Mouse (Mus musculus) thymus, adult 2 months (tissue): ENCODE results near the gene H2al1o. TPM values are rescaled to one million over a fixed set of nuclear protein-coding genes. Genes with fewer than 3 reads are reported as not detected.
"Not testable (repeated sequence)": the region's sequence is repeated elsewhere in the genome, so short reads cannot be mapped to it uniquely, and the experiment has no call there.

Experiments used
- DNase-seq: peaks from one replicate; pipeline ENCODE4 v3.0.0; 2021
- H3K27ac ChIP-seq: fragments of 200-500 bp; 2 replicates; pipeline ENCODE4 v1.5.1; 2012; ENCODE audit warnings: low read length, control low read depth; ENCODE audit not compliant: control insufficient read depth, insufficient read depth
- H3K27me3 ChIP-seq: fragments of 200-500 bp; 2 replicates; pipeline ENCODE4 v1.6.1; 2012; ENCODE audit warnings: mild to moderate bottlenecking, low read length, moderate library complexity, mixed read lengths; ENCODE audit not compliant: control insufficient read depth, insufficient read depth
- H3K36me3 ChIP-seq: fragments of 200-500 bp; 2 replicates; pipeline ENCODE4 v1.6.1; 2012; ENCODE audit warnings: mild to moderate bottlenecking, low read length, moderate library complexity; ENCODE audit not compliant: control insufficient read depth, insufficient read depth
- H3K4me1 ChIP-seq: fragments of 200-500 bp; replicated peaks from 2 replicates; pipeline ENCODE4 v1.6.1; 2012; ENCODE audit warnings: low read length; ENCODE audit not compliant: control insufficient read depth, insufficient read depth
- H3K4me3 ChIP-seq: fragments of 200-500 bp; 2 replicates; pipeline ENCODE4 v1.5.1; 2012; ENCODE audit warnings: mild to moderate bottlenecking, low read length, control low read depth, moderate library complexity; ENCODE audit not compliant: control insufficient read depth, insufficient read depth
- CTCF ChIP-seq: fragments of 200-500 bp; IDR thresholded peaks from 2 replicates; pipeline ENCODE4 v1.5.1; 2012; ENCODE audit warnings: mild to moderate bottlenecking, control low read depth, low read length, moderate library complexity, borderline replicate concordance; ENCODE audit not compliant: control insufficient read depth, poor library complexity, insufficient read depth; ENCODE audit errors: extremely low read depth
- POLR2A ChIP-seq: fragments of 200-500 bp; IDR thresholded peaks from 2 replicates; pipeline ENCODE4 v1.6.1; 2012; ENCODE audit warnings: mild to moderate bottlenecking, low read length, control low read depth, moderate library complexity; ENCODE audit not compliant: control insufficient read depth, poor library complexity, insufficient read depth; ENCODE audit errors: extremely low read depth
- WGBS: fragments of 180-500 bp; shearing (Covaris S2); methylation state at CpG from one replicate; pipeline ENCODE4 v1.1.7; 2018; 5-methylcytosine and 5-hydroxymethylcytosine counted together
- polyA plus RNA-seq: library from polyadenylated mRNA; depleted of rRNA; stranded (reverse); fragments of >200 nt; gene quantifications from 2 replicates; pipeline ENCODE4 v1.2.3, GENCODE M21; 2012; rRNA removed

Gene H2al1o
- not detected in 2 replicates for polyA plus RNA-seq

- DNase-seq, H3K27me3 ChIP-seq, H3K4me3 ChIP-seq, H3K4me1 ChIP-seq, H3K27ac ChIP-seq, H3K36me3 ChIP-seq: not testable (repeated sequence)
- 96% methylated on average over 3 of the region's 3 CpGs for WGBS
Observed at GRCm38 (mm10) chrX:9572309-9572708, at the start of gene H2al1o. TSS of gene H2al1o (minus strand) at chrX:9572409.

DNA sequence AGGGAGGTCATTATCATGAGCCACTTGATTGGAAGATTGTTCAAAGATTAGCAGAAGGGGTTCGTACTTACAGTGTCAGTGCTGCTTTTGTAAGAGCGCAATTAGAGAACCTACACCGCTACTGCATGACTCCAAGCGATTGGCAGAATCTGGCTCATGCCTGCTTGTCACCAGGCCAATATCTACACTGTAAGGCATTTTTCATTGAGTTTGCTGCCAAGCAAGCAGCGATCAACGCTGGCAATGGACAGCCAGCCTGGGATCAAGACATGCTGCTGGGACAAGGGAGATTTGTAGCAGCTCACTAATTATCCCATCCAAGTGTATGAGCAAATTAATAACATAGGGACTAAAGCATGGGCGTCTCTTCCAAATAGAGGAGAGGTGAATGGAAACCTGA lies 25.8 kb upstream of the H2al1o start:
- H3K4me3 ChIP-seq, H3K4me1 ChIP-seq, H3K36me3 ChIP-seq, H3K27ac ChIP-seq, DNase-seq, H3K27me3 ChIP-seq: not testable (repeated sequence)
- 95% methylated on average over 7 of the region's 7 CpGs for WGBS

GRCm38 (mm10) chrX:9536881-9537280 lies 35.3 kb downstream of the H2al1o start:
- TF ChIP-seq POLR2A (no peak), CTCF (no peak)
- H3K27ac ChIP-seq = no peak overlapping the region
- no peaks in the 10 kb centered on the region for H3K27me3 ChIP-seq
- H3K4me3 ChIP-seq = no peak overlapping the region
- DNase-seq = no peak
- WGBS = 97% methylated on average over 3 of the region's 3 CpGs
- no peaks in the 10 kb centered on the region for H3K4me1 ChIP-seq
- H3K36me3 ChIP-seq = no peaks in the 10 kb centered on the region

Other genes starting within 250 kb of the H2al1o start
- gene H2al1k, start 221.8 kb downstream of the H2al1o start, polyA plus RNA-seq = not detected in 2 replicates
- gene Cybb, start 84.6 kb downstream of the H2al1o start, polyA plus RNA-seq = 3.3 and 3.9 TPM in 2 replicates
- gene Dynlt3, start 90.6 kb upstream of the H2al1o start, polyA plus RNA-seq = 9.5 and 9.8 TPM in 2 replicates